Mouse (Mus musculus) ES-E14 (cell line): ENCODE data around the gene Plac9a. TPM values are rescaled to one million over a fixed set of nuclear protein-coding genes. Genes with fewer than 3 reads are reported as not detected.

ENCODE experiments used
- DNase-seq: peaks from one replicate; pipeline ENCODE4 v3.0.0-alpha.2; 2013; ENCODE audit warnings: low read depth, low spot score
- H3K27ac ChIP-seq: 2 replicates; pipeline ENCODE4 v1.5.1; 2012; ENCODE audit warnings: low read depth, mild to moderate bottlenecking, low read length, moderate library complexity, mixed read lengths; ENCODE audit not compliant: poor library complexity, insufficient read depth, severe bottlenecking
- H3K36me3 ChIP-seq: 2 replicates; pipeline ENCODE4 v1.6.1; 2012; ENCODE audit warnings: mild to moderate bottlenecking, low read length, moderate library complexity, mixed read lengths; ENCODE audit not compliant: control insufficient read depth, poor library complexity, insufficient read depth, severe bottlenecking
- H3K4me1 ChIP-seq, 2 experiments: fragments of 150-350 bp in 1 of 2; sonication (generic) in 1 of 2; 2 replicates each; pipeline ENCODE4 v1.6.1; 2012; ENCODE audit warnings: low read length in 2 of 2, mild to moderate bottlenecking in 1 of 2, mixed read lengths in 1 of 2; ENCODE audit not compliant: control insufficient read depth in 2 of 2, insufficient read depth in 2 of 2, poor library complexity in 1 of 2
- H3K4me3 ChIP-seq, 2 experiments: fragments of 150-350 bp in 1 of 2; sonication (generic) in 1 of 2; 2 replicates each; pipeline ENCODE4 v1.5.1; 2012; ENCODE audit warnings: low read length in 2 of 2, low read depth in 1 of 2, mild to moderate bottlenecking in 1 of 2, mixed read lengths in 1 of 2; ENCODE audit not compliant: insufficient read depth in 1 of 2, poor library complexity in 1 of 2, severe bottlenecking in 1 of 2
- H3K9ac ChIP-seq: 2 replicates; pipeline ENCODE4 v1.6.1; 2012; ENCODE audit warnings: low read depth, mild to moderate bottlenecking, low read length, mixed read lengths; ENCODE audit not compliant: poor library complexity, insufficient read depth, severe bottlenecking
- H3K9me3 ChIP-seq: fragments of 150-350 bp; sonication (generic); 2 replicates; pipeline ENCODE4 v1.6.1; 2012; ENCODE audit warnings: low read depth, mild to moderate bottlenecking, low read length; ENCODE audit not compliant: control insufficient read depth, insufficient read depth
- CHD2 ChIP-seq: IDR thresholded peaks from 2 replicates; pipeline ENCODE4 v1.6.1; 2014; ENCODE audit warnings: mild to moderate bottlenecking, low read depth, low read length, inconsistent platforms
- HCFC1 ChIP-seq: IDR thresholded peaks from 2 replicates; pipeline ENCODE4 v1.6.1; 2012; ENCODE audit warnings: low read length, inconsistent platforms, borderline replicate concordance; ENCODE audit not compliant: insufficient read depth
- MAFK ChIP-seq: IDR thresholded peaks from 2 replicates; pipeline ENCODE4 v1.6.1; 2014; ENCODE audit warnings: mild to moderate bottlenecking, low read depth, low read length, inconsistent platforms; ENCODE audit not compliant: insufficient read depth
- ZC3H11A ChIP-seq: IDR thresholded peaks from 2 replicates; pipeline ENCODE4 v1.6.1; 2012; ENCODE audit warnings: low read depth, mild to moderate bottlenecking, inconsistent platforms, low read length, borderline replicate concordance
- ZNF384 ChIP-seq: IDR thresholded peaks from 2 replicates; pipeline ENCODE4 v1.6.1; 2012; ENCODE audit warnings: low read depth, low read length, inconsistent platforms
- in situ Hi-C, 2 experiments: fragments of 600-800 bp; cut with MboI; formaldehyde crosslinking; loops; one replicate each; pipeline ENCODE4 v1.15.1; 2025; ENCODE audit warnings: low sequenced_read_pairs in 2 of 2, inconsistent platforms in 1 of 2; ENCODE audit not compliant: unreplicated experiment in 2 of 2
- total RNA-seq: library from RNA; depleted of rRNA; stranded (reverse); fragments of 300-350 nt; gene quantifications from 2 replicates; pipeline ENCODE4 v1.2.3, GENCODE M21; 2012

Gene Plac9a
- total RNA-seq, 1 experiment: 6.5 TPM

DNA sequence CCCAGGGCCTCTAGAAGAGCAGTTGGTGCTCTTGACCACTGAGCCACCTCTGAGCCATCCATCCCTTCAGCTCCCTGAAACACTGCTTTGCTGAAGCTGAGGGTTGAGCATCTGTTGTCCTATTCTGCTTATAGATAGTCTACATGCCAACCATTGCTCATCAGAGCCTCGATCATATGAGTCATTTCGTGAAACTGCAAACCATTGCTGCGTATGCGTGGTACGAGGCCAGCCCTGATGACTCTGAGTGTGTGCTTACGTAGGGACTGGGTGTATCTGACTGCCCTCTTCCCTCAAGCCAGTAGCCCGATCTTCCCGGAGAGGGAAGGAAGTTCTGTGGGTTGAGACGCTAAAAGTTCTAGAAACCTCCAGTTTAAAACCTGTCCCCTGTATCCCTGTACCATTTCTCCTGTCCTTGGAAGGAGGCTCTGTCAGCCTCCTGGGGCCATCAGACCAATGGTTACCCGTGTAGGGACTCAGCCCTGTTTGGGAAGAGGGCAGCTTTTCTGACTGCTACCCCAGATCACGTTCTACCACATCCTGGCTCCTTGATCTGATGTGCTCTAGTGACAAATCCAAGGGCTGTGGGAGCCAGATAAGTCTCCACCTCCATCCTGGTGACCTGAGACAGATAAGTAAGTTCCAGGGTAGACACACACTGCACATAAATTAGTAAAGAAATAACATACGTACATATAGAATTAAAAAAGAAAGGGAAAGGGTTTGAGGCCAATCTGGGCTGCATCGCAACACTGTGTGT is 40.9 kb downstream of the Plac9a start:
- DNase-seq: no peak
- TF ChIP-seq ZC3H11A: no peak
- no peak for TF ChIP-seq ZNF384
- no peak for TF ChIP-seq HCFC1
- H3K9ac ChIP-seq: no peak overlapping the region
- peaks cover 5 to 32% of the 10 kb centered on the region in 2 experiments; a peak in 2 of 4 replicates for H3K4me1 ChIP-seq
- H3K4me3 ChIP-seq: no peak overlapping the region
- no peak overlapping the region; the same call in 1 of the 2 replicates for H3K27ac ChIP-seq
- in situ Hi-C loops: no loop called here
- H3K36me3 ChIP-seq: no peaks in the 10 kb centered on the region; the same call in 1 of the 2 replicates
- no peaks in the 10 kb centered on the region for H3K9me3 ChIP-seq

DNA sequence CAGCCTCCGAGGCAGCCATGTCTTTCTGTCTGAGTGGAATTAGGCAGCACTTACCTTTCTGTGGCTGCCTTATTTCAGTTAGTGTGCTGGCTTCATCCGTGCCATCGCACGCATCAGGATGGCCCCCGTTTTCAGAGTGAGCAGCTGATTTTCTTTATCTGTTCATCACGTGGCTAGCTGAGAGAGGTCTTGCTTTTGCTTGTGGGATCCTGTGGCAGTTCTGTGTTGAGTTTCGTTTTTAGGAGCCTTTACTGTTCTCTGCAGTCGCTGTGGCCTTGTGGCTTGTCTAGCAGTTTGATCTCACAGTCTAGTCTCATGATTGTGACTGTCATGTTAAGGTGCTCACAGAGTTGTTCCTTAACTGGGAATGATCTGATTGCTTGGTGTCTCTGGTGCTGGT is 45.0 kb downstream of the Plac9a start:
- DNase-seq: no peak
- no peak overlapping the region for H3K9ac ChIP-seq
- in situ Hi-C loops: no loop called here
- peaks cover 19 to 51% of the 10 kb centered on the region in 2 experiments for H3K4me1 ChIP-seq
- H3K9me3 ChIP-seq: no peaks in the 10 kb centered on the region
- H3K27ac ChIP-seq: no peak overlapping the region
- no peak for TF ChIP-seq HCFC1
- no peak for TF ChIP-seq MAFK
- no peaks in the 10 kb centered on the region; the same call in 1 of the 2 replicates for H3K36me3 ChIP-seq
- no peak overlapping the region for H3K4me3 ChIP-seq

DNA sequence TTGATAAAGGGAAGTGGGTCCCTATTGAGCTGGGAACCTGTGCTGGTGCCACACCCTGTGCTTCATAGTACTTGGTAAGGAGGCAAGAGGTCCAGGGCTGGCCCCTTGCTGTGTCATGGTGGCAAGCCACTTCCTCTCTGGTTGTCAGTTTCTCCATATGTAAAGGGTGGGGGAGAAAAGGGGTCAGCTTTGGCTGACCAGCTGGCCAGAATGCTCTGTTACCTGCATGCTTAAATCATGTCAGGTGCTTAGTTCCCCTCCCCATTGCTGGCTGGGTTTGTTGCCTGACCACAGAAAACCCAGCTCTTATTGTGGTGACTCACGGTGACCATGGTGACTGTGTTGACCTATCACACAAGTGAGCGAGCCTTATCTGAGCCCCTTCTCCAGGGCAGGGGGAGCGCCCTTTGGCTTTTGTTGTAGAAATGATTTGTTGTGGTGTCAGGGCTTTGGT is 45.7 kb downstream of the Plac9a start:
- Histone ChIP-seq H3K36me3 (no peaks in the 10 kb centered on the region), H3K27ac (no peak overlapping the region), H3K4me3 (no peak overlapping the region), H3K9me3 (no peaks in the 10 kb centered on the region), H3K4me1 (peaks cover 19 to 53% of the 10 kb centered on the region in 2 experiments), H3K9ac (no peak overlapping the region)
- in situ Hi-C loops: no loop called here
- TF ChIP-seq ZC3H11A (no peak), CHD2 (no peak), HCFC1 (no peak), ZNF384 (no peak), MAFK (no peak)
- no peak for DNase-seq

DNA sequence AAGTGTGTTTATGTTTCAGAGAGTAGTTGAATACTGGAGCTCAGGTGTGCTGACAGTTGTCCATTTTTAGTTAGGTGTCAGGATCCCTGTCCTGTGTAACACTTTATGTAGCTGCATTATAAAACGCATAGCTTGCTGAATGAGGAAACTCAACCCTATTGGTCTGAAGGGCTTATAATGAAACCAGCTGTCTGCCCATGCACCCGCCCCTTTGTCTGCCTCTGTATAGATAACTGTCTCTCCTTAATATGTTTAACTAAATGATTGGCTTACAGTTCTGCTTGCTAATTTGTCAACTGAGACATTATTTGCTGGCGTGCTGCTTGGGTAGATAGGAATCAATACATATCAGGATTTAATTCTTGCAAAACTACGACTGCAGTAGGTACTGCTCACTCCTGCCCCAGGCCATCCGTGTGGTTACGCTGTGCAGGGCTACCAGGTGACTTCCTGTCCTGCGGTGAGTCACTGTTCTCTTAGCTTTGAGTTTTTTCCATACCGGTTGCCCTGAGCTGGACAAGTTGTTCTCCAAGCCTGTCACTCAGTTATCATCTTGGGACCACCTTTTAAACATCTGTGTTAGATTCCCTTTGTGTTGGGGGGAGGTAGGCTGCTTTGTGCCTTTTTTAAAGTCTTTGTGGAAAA is 47.5 kb downstream of the Plac9a start:
- Histone ChIP-seq H3K9me3 (no peaks in the 10 kb centered on the region), H3K9ac (no peak overlapping the region), H3K4me3 (no peak overlapping the region), H3K4me1 (peaks cover 19 to 57% of the 10 kb centered on the region in 2 experiments), H3K27ac (no peak overlapping the region), H3K36me3 (no peaks in the 10 kb centered on the region)
- in situ Hi-C loops: no loop called here
- DNase-seq: no peak
- TF ChIP-seq HCFC1 (no peak), ZNF384 (no peak), ZC3H11A (no peak), MAFK (no peak), CHD2 (no peak)
